Mouse (Mus musculus) small intestine, adult 2 months (tissue): ENCODE data around the gene Spint4. TPM values are rescaled to one million over a fixed set of nuclear protein-coding genes. Genes with fewer than 3 reads are reported as not detected.

Source experiments
- H3K27ac ChIP-seq: fragments of 200-500 bp; 2 replicates; pipeline ENCODE4 v1.5.1; 2012; ENCODE audit warnings: low read depth, low read length, control low read depth, inconsistent platforms; ENCODE audit not compliant: insufficient read depth
- H3K27me3 ChIP-seq: fragments of 200-500 bp; 2 replicates; pipeline ENCODE4 v1.6.1; 2012; ENCODE audit warnings: mild to moderate bottlenecking, moderate library complexity, low read length, inconsistent platforms; ENCODE audit not compliant: control insufficient read depth, insufficient read depth
- H3K36me3 ChIP-seq: fragments of 200-500 bp; 2 replicates; pipeline ENCODE4 v1.6.1; 2012; ENCODE audit warnings: mild to moderate bottlenecking, low read length, control low read depth, inconsistent platforms; ENCODE audit not compliant: control insufficient read depth, insufficient read depth
- H3K4me1 ChIP-seq: fragments of 200-500 bp; 2 replicates; pipeline ENCODE4 v1.6.1; 2012; ENCODE audit warnings: low read length, inconsistent platforms, mixed read lengths; ENCODE audit not compliant: control insufficient read depth, insufficient read depth, insufficient read length
- H3K4me3 ChIP-seq: fragments of 200-500 bp; 2 replicates; pipeline ENCODE4 v1.5.1; 2012; ENCODE audit warnings: low read depth, mild to moderate bottlenecking, control low read depth, inconsistent platforms, low read length, moderate library complexity
- CTCF ChIP-seq: fragments of 200-500 bp; IDR thresholded peaks from 2 replicates; pipeline ENCODE4 v1.5.1; 2012; ENCODE audit warnings: low read depth, mild to moderate bottlenecking, control low read depth, inconsistent platforms, low read length, moderate library complexity, mixed read lengths; ENCODE audit not compliant: insufficient replicate concordance, insufficient read length; ENCODE audit errors: extremely low read depth
- POLR2A ChIP-seq: fragments of 200-500 bp; IDR thresholded peaks from 2 replicates; pipeline ENCODE4 v1.6.1; 2012; ENCODE audit warnings: low read depth, mild to moderate bottlenecking, control low read depth, inconsistent platforms, low read length, moderate library complexity
- WGBS: fragments of 180-500 bp; shearing (Covaris S2); methylation state at CpG from one replicate; pipeline ENCODE4 v1.1.7; 2018; 5-methylcytosine and 5-hydroxymethylcytosine counted together
- polyA plus RNA-seq: library from polyadenylated mRNA; depleted of rRNA; stranded (reverse); fragments of >200 nt; gene quantifications from 2 replicates; pipeline ENCODE4 v1.2.3, GENCODE M21; 2012

The Spint4 gene
- polyA plus RNA-seq, 1 experiment = not detected

DNA sequence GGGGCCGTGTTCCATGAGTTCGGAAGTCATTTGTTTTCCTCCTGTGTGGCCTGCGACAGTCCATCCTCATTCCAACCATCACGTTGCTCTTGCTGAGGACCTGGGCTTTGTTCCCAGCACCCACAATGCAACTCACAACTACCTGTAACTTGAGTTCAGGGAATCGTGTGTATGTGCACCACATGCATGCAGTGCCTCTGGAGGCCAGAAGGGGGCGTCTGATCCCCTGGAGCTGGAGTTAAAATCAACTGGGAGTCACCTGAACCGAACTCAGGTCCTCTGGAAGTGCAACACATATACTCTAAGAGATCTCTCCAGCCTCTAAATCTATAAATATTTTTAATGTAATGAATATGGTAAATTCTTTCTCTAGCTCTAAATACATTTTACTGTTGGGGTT, 22.2 kb upstream of the Spint4 start:
- Histone ChIP-seq H3K4me1 (peaks cover 10% of the 10 kb centered on the region), H3K27ac (no peak overlapping the region), H3K27me3 (no peaks in the 10 kb centered on the region), H3K36me3 (no peaks in the 10 kb centered on the region), H3K4me3 (no peak overlapping the region)
- WGBS = 80% methylated on average over 7 of the region's 7 CpGs
- no peak for TF ChIP-seq POLR2A
- peak; percentile 48; the same call in 1 of the 2 replicates for TF ChIP-seq CTCF

DNA sequence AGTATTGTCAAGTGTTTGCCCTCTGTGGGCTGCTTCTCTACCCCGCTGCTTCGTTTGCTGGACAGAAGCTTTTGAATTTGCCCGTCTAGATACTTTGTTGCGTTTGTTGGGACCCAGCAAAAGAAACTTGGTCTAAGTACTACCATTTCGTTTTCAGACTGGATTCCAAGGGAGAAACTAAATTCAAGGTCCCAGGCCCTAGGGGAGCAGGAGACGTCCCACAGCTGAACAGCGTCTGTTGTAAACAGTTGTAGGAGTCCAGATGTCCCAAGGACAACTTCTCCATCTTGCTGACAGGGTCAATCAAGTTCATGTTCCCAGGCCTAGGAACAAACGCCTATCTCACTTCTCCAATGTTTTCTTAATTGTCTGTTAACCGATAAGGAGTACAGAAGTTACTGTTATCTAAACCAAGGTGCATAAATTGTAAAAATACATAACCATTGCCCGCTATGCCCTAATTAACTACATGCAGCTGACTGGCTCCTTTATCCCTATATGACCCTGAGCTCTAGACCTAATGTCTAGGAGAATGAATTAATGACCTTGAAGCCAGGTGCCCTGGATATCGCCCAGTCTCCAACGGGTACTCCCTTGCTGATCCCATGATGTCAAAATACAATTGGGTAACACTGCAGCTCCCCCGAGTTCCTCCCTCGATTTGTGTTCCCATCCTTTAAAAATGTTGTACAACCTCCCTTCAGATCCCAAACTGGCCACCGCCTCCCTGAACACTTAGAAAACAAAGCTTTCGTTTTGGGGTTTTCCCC, 21.2 kb upstream of the Spint4 start:
- H3K27me3 ChIP-seq = no peaks in the 10 kb centered on the region
- H3K36me3 ChIP-seq = no peaks in the 10 kb centered on the region
- H3K4me3 ChIP-seq = no peak overlapping the region
- H3K4me1 ChIP-seq = peaks cover 10% of the 10 kb centered on the region
- 0 out of 2 replicates have a peak overlapping the region, but pooled peaks have one; percentile 0 for H3K27ac ChIP-seq
- WGBS = 24% methylated on average over 16 of the region's 16 CpGs
- TF ChIP-seq POLR2A (no peak), CTCF (no peak)

DNA sequence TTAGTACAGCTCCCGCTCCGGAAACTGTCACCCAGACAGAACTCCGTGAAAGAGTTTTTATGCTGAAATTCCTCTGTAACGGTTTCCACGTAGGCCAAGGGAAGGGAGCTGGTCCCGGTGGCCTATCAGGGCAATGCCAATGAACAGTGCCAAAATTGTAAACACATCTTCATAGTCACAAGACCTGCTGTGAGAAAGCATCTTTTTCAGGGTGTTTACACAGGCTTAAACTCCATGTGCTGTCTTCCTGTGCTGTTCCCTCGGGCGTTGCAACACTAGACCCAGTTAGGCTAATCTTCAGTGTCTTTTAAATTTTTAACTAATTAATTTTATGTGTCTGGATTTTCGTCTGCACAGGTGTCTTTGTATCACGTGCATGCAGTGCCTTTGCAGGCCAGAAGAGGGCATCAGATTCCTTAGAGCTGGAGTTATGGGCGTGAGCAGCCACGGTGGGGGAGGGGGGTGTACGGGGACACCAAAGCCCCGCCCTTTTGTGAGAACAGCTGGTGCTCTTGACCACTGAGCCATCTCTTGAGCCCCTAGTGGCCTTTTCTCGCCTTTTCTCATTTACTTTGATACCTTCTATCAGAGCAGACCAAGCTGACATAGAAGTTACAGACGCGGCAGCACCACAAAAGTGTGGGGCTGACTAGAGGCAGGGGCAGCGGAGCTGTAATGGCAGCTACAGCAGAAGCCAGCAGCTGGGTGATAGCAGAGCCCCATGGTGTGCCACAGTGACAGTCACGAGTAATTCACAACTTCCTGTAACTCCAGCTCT, 19.3 kb upstream of the Spint4 start:
- H3K27ac ChIP-seq = peak overlapping the region; percentile 47; the same call in 1 of the 2 replicates
- H3K36me3 ChIP-seq = no peaks in the 10 kb centered on the region
- peaks cover 10% of the 10 kb centered on the region for H3K4me1 ChIP-seq
- TF ChIP-seq POLR2A (no peak), CTCF (peak; percentile 62; the same call in 1 of the 2 replicates)
- 9% methylated on average over 19 of the region's 19 CpGs for WGBS
- H3K27me3 ChIP-seq = no peaks in the 10 kb centered on the region
- peak overlapping the region; percentile 50 for H3K4me3 ChIP-seq

DNA sequence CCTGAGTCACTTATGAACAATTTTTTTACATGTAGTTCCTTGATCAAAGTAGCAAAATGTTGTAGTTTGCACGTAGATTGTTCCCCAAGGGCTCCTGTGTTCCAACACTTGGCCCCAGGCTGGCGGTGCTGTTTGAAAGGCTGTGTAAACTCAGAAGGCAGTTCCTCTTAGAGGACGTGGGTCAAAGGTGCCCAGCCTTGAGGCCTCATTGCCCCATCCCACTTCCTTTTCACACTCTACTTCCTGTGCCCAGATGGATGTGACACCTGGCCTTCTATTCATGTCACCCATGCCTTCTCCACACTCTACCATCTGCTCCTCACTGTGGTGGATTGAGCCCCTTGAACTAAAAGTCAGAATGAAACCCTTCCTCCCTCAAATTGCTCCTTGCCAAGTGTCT, 18.4 kb upstream of the Spint4 start:
- peaks cover 10% of the 10 kb centered on the region for H3K4me1 ChIP-seq
- 15% methylated on average over 3 of the region's 3 CpGs for WGBS
- H3K27ac ChIP-seq = no peak overlapping the region
- TF ChIP-seq POLR2A (no peak), CTCF (no peak)
- H3K36me3 ChIP-seq = no peaks in the 10 kb centered on the region
- no peaks in the 10 kb centered on the region for H3K27me3 ChIP-seq
- no peak overlapping the region for H3K4me3 ChIP-seq

DNA sequence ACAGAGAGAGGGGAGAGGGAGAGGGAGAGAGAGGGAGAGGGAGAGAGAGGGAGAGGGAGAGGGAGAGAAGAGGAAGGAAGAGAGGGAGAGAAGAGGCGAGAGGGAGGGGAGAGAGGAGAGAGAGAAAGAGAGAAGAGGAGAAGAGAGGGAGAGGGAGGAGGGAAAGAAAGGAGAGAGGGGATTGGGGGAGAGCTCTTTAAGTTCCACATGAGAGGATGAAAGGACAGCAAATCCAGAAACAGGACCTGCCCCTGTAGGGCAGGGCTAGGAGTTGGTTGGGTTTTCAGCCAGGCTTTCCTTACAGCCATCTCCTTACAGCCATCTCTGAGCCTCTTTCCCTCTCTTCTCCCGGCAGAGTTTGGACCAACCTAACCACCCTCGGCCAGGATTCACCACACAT, 13.5 kb upstream of the Spint4 start, which contains the start of gene Wfdc13:
Wfdc13 (plus strand) TSS at position 301 of the 400 bp plus-strand sequence.
- 74% methylated on average over 3 of the region's 3 CpGs for WGBS

DNA sequence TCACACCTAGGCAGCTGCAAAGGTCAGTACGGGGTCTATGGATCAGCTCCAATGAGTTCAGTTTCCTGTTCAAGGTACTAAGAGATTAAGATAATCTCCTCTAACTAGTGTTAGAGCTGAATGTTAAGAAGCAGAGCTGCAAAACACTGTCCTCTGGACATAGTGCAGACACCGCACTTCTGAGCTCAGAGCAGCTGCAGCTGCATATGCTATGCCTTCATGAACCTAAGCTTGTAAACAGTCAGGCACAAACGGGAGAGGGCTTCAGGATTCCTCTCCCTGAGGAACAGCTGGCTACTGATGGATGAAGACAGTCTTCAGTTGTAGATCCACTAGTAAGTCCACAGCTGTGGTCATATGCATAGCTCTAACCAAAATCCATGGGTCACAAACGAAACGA, 2.7 kb downstream of the Spint4 start:
- Histone ChIP-seq H3K4me3 (no peak overlapping the region), H3K4me1 (peaks cover 8% of the 10 kb centered on the region), H3K27me3 (no peaks in the 10 kb centered on the region), H3K36me3 (no peaks in the 10 kb centered on the region), H3K27ac (no peak overlapping the region)
- TF ChIP-seq CTCF (no peak), POLR2A (no peak)
- WGBS = 34% methylated on average over 5 of the region's 5 CpGs

More for the DNA sequence above, 13.5 kb upstream of the Spint4 start, which contains the start of gene Wfdc13:
- no peak for TF ChIP-seq CTCF
- H3K36me3 ChIP-seq = no peaks in the 10 kb centered on the region
- no peak within 1 kb of the TSS for H3K27ac ChIP-seq
- no peak within 1 kb of the TSS for H3K4me3 ChIP-seq
- peaks cover 3% of the 10 kb centered on the region; the same call in 1 of the 2 replicates for H3K4me1 ChIP-seq
- no peaks in the 10 kb centered on the region for H3K27me3 ChIP-seq

DNA sequence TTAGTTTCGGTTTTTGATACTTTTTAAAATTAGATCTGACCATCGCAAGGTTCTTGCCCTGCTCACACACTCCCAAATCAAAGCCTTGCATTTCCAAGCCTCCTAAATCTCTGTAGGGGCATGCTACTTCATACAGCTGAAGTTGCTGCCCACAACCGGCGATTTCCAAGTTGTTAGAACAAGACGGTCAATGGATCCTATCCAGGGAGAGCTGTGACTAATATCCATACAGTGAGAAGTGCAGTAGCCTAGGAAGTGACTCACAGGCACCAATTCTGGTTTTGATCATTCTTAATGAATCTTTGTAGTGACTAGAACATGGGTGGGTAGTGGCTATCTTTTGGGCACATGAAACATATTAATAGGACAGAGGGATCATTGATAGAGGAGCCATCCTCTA, 3.5 kb downstream of the Spint4 start:
- TF ChIP-seq POLR2A (no peak), CTCF (no peak)
- Histone ChIP-seq H3K4me1 (peaks cover 10% of the 10 kb centered on the region), H3K36me3 (no peaks in the 10 kb centered on the region), H3K27me3 (no peaks in the 10 kb centered on the region), H3K27ac (no peak overlapping the region), H3K4me3 (no peak overlapping the region)
- WGBS = 85% methylated on average over 5 of the region's 5 CpGs
